Mouse (Mus musculus) hindbrain, embryonic 13.5 days (tissue): Measurements from ENCODE around the gene Cyp2w1. TPM values are rescaled to one million over a fixed set of nuclear protein-coding genes. Genes with fewer than 3 reads are reported as not detected.

Experiments
- ATAC-seq: fragments of 200-750 bp; cut with Nextera tagmentation; 2 replicates; pipeline ENCODE4 v1.8.0; 2017; ENCODE audit warnings: moderate TSS enrichment; ENCODE audit not compliant: low FRiP score
- H3K27ac ChIP-seq: fragments of 300-500 bp; sonication (generic); 2 replicates; pipeline ENCODE4 v1.5.1; 2015; ENCODE audit warnings: inconsistent platforms, mild to moderate bottlenecking, moderate library complexity
- H3K27me3 ChIP-seq: fragments of 300-500 bp; sonication (generic); 2 replicates; pipeline ENCODE4 v1.6.1; 2015; ENCODE audit warnings: mild to moderate bottlenecking, inconsistent platforms
- H3K36me3 ChIP-seq: fragments of 300-500 bp; sonication (generic); 2 replicates; pipeline ENCODE4 v1.6.1; 2015; ENCODE audit warnings: mild to moderate bottlenecking, inconsistent platforms
- H3K4me1 ChIP-seq: fragments of 300-500 bp; sonication (generic); replicated peaks from 2 replicates; pipeline ENCODE4 v1.6.1; 2015; ENCODE audit warnings: inconsistent platforms
- H3K4me2 ChIP-seq: fragments of 300-500 bp; sonication (generic); 2 replicates; pipeline ENCODE4 v1.6.1; 2015; ENCODE audit warnings: inconsistent platforms, mild to moderate bottlenecking, moderate library complexity
- H3K4me3 ChIP-seq: fragments of 300-500 bp; sonication (generic); 2 replicates; pipeline ENCODE4 v1.5.1; 2015; ENCODE audit warnings: mild to moderate bottlenecking, inconsistent platforms
- H3K9ac ChIP-seq: fragments of 300-500 bp; sonication (generic); 2 replicates; pipeline ENCODE4 v1.6.1; 2015; ENCODE audit warnings: mild to moderate bottlenecking, inconsistent platforms
- H3K9me3 ChIP-seq: fragments of 300-500 bp; sonication (generic); 2 replicates; pipeline ENCODE4 v1.6.1; 2016; ENCODE audit warnings: inconsistent platforms
- WGBS: fragments of 180-500 bp; shearing (Covaris S2); methylation state at CpG from one replicate; pipeline ENCODE4 v1.1.7; 2015; 5-methylcytosine and 5-hydroxymethylcytosine counted together
- polyA plus RNA-seq: library from polyadenylated mRNA; unstranded; fragments of >200 nt; fragmentation: Nextera tagmentation; extraction: Ambion mirVana; gene quantifications from 2 replicates; pipeline ENCODE4 v1.2.1, GENCODE M21; 2015

Cyp2w1 gene
- polyA plus RNA-seq, 1 experiment from 2014 or later, result not detected

- Histone ChIP-seq H3K4me1 (peaks cover 14% of the 10 kb centered on the region; the same call in 1 of the 2 replicates), H3K4me2 (no peak overlapping the region), H3K4me3 (no peak overlapping the region), H3K9ac (0 out of 2 replicates have a peak overlapping the region, but pooled peaks have one; percentile 19), H3K27ac (no peak overlapping the region), H3K9me3 (no peaks in the 10 kb centered on the region), H3K36me3 (no peaks in the 10 kb centered on the region), H3K27me3 (peaks cover 32% of the 10 kb centered on the region)
- no peak for ATAC-seq
- 34% methylated on average over 8 of the region's 8 CpGs for WGBS
Observed at GRCm38 (mm10) chr5:139351628-139352027, 789 bp upstream of the Cyp2w1 start.

- H3K4me3 ChIP-seq, result no peak overlapping the region
- H3K9ac ChIP-seq, result no peak overlapping the region
- no peaks in the 10 kb centered on the region for H3K36me3 ChIP-seq
- no peak overlapping the region for H3K27ac ChIP-seq
- 63% methylated on average over 10 of the region's 10 CpGs for WGBS
- no peaks in the 10 kb centered on the region for H3K9me3 ChIP-seq
- H3K27me3 ChIP-seq, result peaks cover 28% of the 10 kb centered on the region
- ATAC-seq, result no peak
- peaks cover 21% of the 10 kb centered on the region for H3K4me1 ChIP-seq
- H3K4me2 ChIP-seq, result no peak overlapping the region
Observed at GRCm38 (mm10) chr5:139353496-139353895, 1.1 kb downstream of the Cyp2w1 start.

DNA sequence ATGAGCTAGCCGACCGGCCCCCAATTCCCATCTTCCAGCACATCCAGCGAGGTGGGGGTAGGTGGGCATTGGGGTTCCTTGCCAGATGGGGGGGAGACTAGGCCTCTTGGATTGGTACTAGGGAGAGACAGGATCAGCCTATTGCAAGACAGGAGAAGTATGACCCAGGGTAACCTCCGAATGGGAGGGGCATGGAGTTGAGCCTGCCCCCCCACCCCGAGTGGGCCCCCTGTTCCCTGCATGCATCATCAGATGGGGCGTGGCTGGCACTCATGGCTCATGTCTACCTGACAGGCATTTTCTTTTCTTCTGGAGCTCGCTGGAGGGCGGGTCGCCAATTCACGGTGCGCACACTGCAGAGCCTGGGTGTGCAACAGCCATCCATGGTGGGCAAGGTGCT lies 1.5 kb downstream of the Cyp2w1 start:
- H3K4me3 ChIP-seq, result no peak overlapping the region
- WGBS, result 88% methylated on average over 11 of the region's 11 CpGs
- ATAC-seq, result no peak
- no peaks in the 10 kb centered on the region for H3K9me3 ChIP-seq
- H3K4me1 ChIP-seq, result peaks cover 21% of the 10 kb centered on the region
- H3K9ac ChIP-seq, result no peak overlapping the region
- no peak overlapping the region for H3K4me2 ChIP-seq
- peaks cover 28% of the 10 kb centered on the region for H3K27me3 ChIP-seq
- no peak overlapping the region for H3K27ac ChIP-seq
- H3K36me3 ChIP-seq, result no peaks in the 10 kb centered on the region

- H3K27me3 ChIP-seq, result peaks cover 19% of the 10 kb centered on the region
- WGBS, result 37% methylated on average over 19 of the region's 19 CpGs
Observed at GRCm38 (mm10) chr5:139355235-139355772, 2.9 kb downstream of the Cyp2w1 start.

GRCm38 (mm10) chr5:139358653-139359052 lies 6.2 kb downstream of the Cyp2w1 start:
- Histone ChIP-seq H3K9ac (no peak overlapping the region; the same call in 1 of the 2 replicates), H3K4me1 (peaks cover 10% of the 10 kb centered on the region), H3K4me2 (no peak overlapping the region), H3K4me3 (no peak overlapping the region), H3K36me3 (0 out of 2 replicates have a peak, but pooled peaks cover 7% of the 10 kb centered on the region), H3K27ac (no peak overlapping the region), H3K27me3 (no peaks in the 10 kb centered on the region), H3K9me3 (no peaks in the 10 kb centered on the region)
- ATAC-seq, result no peak
- WGBS, result 89% methylated on average over 2 of the region's 2 CpGs

More at GRCm38 (mm10) chr5:139355235-139355772, 2.9 kb downstream of the Cyp2w1 start:
- peaks cover 21% of the 10 kb centered on the region for H3K4me1 ChIP-seq
- H3K9me3 ChIP-seq, result no peaks in the 10 kb centered on the region
- H3K27ac ChIP-seq, result no peak overlapping the region
- ATAC-seq, result 0 out of 2 replicates have a peak, but pooled peaks have one; percentile 26
- H3K36me3 ChIP-seq, result 0 out of 2 replicates have a peak, but pooled peaks cover 1% of the 10 kb centered on the region
- H3K4me2 ChIP-seq, result no peak overlapping the region
- no peak overlapping the region for H3K4me3 ChIP-seq
- no peak overlapping the region for H3K9ac ChIP-seq

GRCm38 (mm10) chr5:139359244-139359643 lies 6.8 kb downstream of the Cyp2w1 start:
- H3K4me2 ChIP-seq, result no peak overlapping the region
- no peaks in the 10 kb centered on the region for H3K27me3 ChIP-seq
- H3K9me3 ChIP-seq, result no peaks in the 10 kb centered on the region
- WGBS, result 96% methylated on average over 5 of the region's 5 CpGs
- 0 out of 2 replicates have a peak, but pooled peaks cover 7% of the 10 kb centered on the region for H3K36me3 ChIP-seq
- no peak overlapping the region for H3K9ac ChIP-seq
- no peak overlapping the region for H3K4me3 ChIP-seq
- no peak overlapping the region for H3K27ac ChIP-seq
- no peak for ATAC-seq
- H3K4me1 ChIP-seq, result peaks cover 10% of the 10 kb centered on the region

DNA sequence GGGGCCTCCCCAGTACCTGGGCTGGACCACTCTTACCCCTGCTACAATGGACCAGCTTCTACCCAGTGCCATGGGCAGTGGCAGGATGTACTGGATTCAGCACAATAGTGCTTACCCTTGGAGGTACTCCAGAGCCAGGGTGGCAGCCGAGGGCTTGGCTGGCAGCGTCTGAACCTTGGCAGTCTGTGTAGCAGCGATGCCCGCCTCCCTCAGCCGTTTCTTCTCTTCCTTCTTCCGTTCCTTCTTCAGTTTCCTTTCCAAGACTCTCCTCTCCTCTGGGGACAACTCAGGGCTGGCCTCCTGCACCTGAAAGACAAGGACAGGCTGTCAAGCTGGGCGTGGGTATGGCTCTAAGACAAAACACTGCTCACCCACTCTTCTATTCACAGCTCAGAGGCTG lies 11.4 kb downstream of the Cyp2w1 start:
- 71% methylated on average over 7 of the region's 7 CpGs for WGBS
- Histone ChIP-seq H3K36me3 (0 out of 2 replicates have a peak, but pooled peaks cover 7% of the 10 kb centered on the region), H3K27me3 (no peaks in the 10 kb centered on the region), H3K9me3 (no peaks in the 10 kb centered on the region), H3K4me1 (peaks cover 19% of the 10 kb centered on the region), H3K27ac (no peak overlapping the region), H3K9ac (no peak overlapping the region), H3K4me2 (no peak overlapping the region), H3K4me3 (no peak overlapping the region)
- no peak for ATAC-seq

GRCm38 (mm10) chr5:139364260-139364910 lies 12.0 kb downstream of the Cyp2w1 start:
- Histone ChIP-seq H3K27me3 (no peaks in the 10 kb centered on the region), H3K9ac (peak overlapping the region; percentile 30; the same call in 1 of the 2 replicates), H3K4me3 (no peak overlapping the region), H3K4me2 (no peak overlapping the region), H3K27ac (peak overlapping the region; percentile 9), H3K9me3 (no peaks in the 10 kb centered on the region), H3K36me3 (0 out of 2 replicates have a peak, but pooled peaks cover 7% of the 10 kb centered on the region), H3K4me1 (peaks cover 20% of the 10 kb centered on the region)
- 42% methylated on average over 12 of the region's 12 CpGs for WGBS
- peak; percentile 74 for ATAC-seq

DNA sequence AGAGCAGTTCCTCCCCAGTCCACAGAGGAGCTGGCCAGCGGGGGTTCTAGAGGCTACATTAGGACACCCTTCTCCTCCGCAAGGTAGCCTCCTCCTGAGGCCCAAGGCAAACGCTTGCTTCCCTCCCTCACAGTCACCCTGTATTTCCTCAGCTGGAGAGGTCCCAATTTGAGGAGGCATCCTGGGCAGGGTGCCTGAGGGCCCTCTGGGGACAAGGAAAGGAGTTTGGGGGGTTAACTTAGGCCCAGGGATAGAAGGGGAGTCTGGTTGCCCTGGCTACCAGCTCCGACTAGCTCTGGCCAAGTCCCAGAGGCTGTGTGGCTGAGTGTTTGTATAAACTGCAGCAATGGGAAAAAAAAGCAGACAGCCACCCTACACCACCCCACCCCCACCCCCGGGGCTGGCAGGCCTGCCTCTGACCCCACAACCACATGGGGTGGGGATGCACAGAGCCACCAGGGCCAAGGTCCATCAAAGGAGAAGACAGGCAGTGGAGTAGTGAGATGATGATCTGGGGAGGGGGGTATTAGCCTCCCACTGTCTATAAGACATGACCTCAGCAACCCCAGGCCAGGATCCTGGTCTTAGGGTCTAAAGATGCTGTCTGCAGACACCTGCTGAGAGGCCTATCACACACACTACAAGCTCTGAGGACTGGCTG lies 12.6 kb downstream of the Cyp2w1 start:
- no peak overlapping the region for H3K4me3 ChIP-seq
- no peaks in the 10 kb centered on the region for H3K9me3 ChIP-seq
- H3K4me2 ChIP-seq, result peak overlapping the region; percentile 20; the same call in 1 of the 2 replicates
- peak overlapping the region; percentile 9 for H3K27ac ChIP-seq
- 0 out of 2 replicates have a peak, but pooled peaks cover 7% of the 10 kb centered on the region for H3K36me3 ChIP-seq
- H3K4me1 ChIP-seq, result peaks cover 25% of the 10 kb centered on the region
- peak overlapping the region; percentile 30; the same call in 1 of the 2 replicates for H3K9ac ChIP-seq
- no peaks in the 10 kb centered on the region for H3K27me3 ChIP-seq
- peak; percentile 44; the same call in 1 of the 2 replicates for ATAC-seq
- 36% methylated on average over 5 of the region's 5 CpGs for WGBS

GRCm38 (mm10) chr5:139365827-139366226 lies 13.4 kb downstream of the Cyp2w1 start:
- WGBS, result 78% methylated on average over 1 of the region's 1 CpGs
- no peak overlapping the region for H3K4me2 ChIP-seq
- H3K36me3 ChIP-seq, result 0 out of 2 replicates have a peak, but pooled peaks cover 3% of the 10 kb centered on the region
- H3K9ac ChIP-seq, result no peak overlapping the region
- no peak overlapping the region for H3K27ac ChIP-seq
- H3K4me3 ChIP-seq, result no peak overlapping the region
- ATAC-seq, result no peak
- no peaks in the 10 kb centered on the region for H3K9me3 ChIP-seq
- H3K4me1 ChIP-seq, result peaks cover 32% of the 10 kb centered on the region
- H3K27me3 ChIP-seq, result no peaks in the 10 kb centered on the region

DNA sequence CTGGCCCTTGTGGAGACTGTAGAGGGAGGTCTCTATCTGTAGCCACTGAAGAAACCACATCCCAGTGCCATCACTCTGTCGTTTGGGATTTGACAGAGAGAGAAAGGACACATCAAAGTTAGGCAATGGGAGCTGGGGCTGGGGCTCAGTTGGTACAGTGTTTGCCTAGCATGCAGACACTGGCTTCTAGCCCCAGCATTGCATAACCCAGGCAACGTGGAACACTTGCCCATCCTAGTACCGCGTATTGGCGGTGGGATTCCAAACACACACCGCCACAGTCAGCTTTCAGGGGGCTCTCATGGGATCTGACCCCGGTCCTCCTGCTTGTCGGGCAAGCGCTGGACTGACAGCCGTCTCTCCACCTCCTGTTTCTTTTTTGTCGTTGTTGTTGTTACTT lies 14.1 kb downstream of the Cyp2w1 start:
- Histone ChIP-seq H3K9me3 (no peaks in the 10 kb centered on the region), H3K4me3 (no peak overlapping the region), H3K36me3 (no peaks in the 10 kb centered on the region), H3K4me2 (no peak overlapping the region), H3K27me3 (no peaks in the 10 kb centered on the region), H3K9ac (no peak overlapping the region), H3K4me1 (peaks cover 39% of the 10 kb centered on the region), H3K27ac (no peak overlapping the region)
- WGBS, result 73% methylated on average over 11 of the region's 11 CpGs
- no peak for ATAC-seq

DNA sequence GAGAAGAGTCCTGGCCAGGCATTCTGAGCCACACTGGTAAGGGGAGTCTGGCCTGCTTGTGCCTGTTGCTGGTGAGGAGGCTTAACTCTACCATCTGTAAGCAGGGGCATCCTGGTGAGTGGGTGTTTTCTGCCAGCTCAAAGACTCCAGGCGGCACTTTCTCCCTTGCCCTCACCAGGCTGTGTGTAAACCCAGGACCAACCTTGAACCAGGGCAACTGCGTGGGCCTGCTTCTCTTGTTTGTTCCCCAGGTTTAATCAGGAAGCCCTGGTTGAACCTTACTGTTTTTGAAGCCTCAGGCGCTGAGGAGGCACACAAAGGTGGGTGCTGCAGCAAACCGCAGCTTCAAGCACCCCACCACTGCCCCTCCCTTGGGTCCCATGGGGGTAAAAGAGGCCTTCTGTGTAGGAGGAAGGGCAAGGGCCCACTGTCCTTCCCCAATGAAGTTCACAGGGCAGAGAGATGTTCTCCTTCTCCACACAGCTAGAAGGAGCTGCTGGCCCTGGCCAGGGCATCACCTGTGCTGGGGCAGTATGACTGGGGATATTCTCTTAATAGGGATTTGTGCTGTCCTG lies 15.6 kb downstream of the Cyp2w1 start:
- Histone ChIP-seq H3K27ac (no peak overlapping the region), H3K4me3 (no peak overlapping the region), H3K4me2 (no peak overlapping the region), H3K27me3 (no peaks in the 10 kb centered on the region), H3K4me1 (peaks cover 49% of the 10 kb centered on the region), H3K9ac (no peak overlapping the region), H3K36me3 (no peaks in the 10 kb centered on the region), H3K9me3 (no peaks in the 10 kb centered on the region)
- 94% methylated on average over 4 of the region's 4 CpGs for WGBS
- no peak for ATAC-seq
